Mouse (Mus musculus): ENCODE data around the gene Gm29666. TPM values are rescaled to one million over a fixed set of nuclear protein-coding genes. Genes with fewer than 3 reads are reported as not detected.

The Gm29666 gene
- polyA plus RNA-seq (2017; shearing (Covaris generic)) = under 1 TPM; 0.21 to 0.23 TPM

DNA sequence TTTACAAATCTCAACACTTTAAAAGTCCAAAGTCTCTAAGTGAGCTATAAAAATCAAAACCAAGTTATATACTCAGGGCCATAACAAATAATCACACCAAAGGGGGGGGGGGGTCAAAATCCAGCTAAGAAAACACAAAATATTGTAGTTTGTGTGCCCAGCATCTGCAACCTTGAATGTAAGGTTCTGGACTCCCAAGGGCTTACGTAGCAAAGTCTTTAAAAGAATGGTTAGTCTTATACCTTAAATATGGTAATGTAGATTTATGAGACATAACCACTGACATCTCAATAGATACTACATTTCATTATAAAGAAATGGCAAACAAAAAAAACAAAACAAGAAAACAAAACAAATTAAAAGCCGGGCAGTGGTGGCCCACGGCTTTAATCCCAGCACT lies at the start of gene Gm29666:
Gene Gm29666 (minus strand): TSS at position 101 of the 400 bp plus-strand sequence.

GRCm38 (mm10) chr15:84922884-84923507 lies 3.2 kb upstream of the Gm29666 start, which contains the start of gene Nup50:
Gene Nup50 (plus strand): TSS chr15:84923411.

Other genes starting within 250 kb of the Gm29666 start
- gene Arhgap8, start 200.0 kb downstream of the Gm29666 start, polyA plus RNA-seq (2017; shearing (Covaris generic)) = not detected
- gene Phf21b, start 64.0 kb downstream of the Gm29666 start, polyA plus RNA-seq (2017; shearing (Covaris generic)) = 1 to 10 TPM in 1 of 2 experiments, under 1 TPM in 1; 0.16 to 2.5 TPM
- 10 to 100 TPM; 45.3 to 58.9 TPM for gene Nup50, start 3.4 kb upstream of the Gm29666 start, polyA plus RNA-seq (2017; shearing (Covaris generic))
- gene 5031439G07Rik, start 68.5 kb upstream of the Gm29666 start, polyA plus RNA-seq (2017; shearing (Covaris generic)) = 10 to 100 TPM in 1 of 2 experiments, 1 to 10 TPM in 1; 7.6 to 13.1 TPM
- gene Upk3a, start 97.1 kb upstream of the Gm29666 start, polyA plus RNA-seq (2017; shearing (Covaris generic)) = not detected
- 10 to 100 TPM; 28.6 to 39.2 TPM for gene Fam118a, start 108.9 kb upstream of the Gm29666 start, polyA plus RNA-seq (2017; shearing (Covaris generic))
- under 1 TPM in 1 of 2 experiments, not detected in 1; 0.14 TPM for gene Smc1b, start 211.9 kb upstream of the Gm29666 start, polyA plus RNA-seq (2017; shearing (Covaris generic))
- gene Ribc2, start 212.0 kb upstream of the Gm29666 start, polyA plus RNA-seq (2017; shearing (Covaris generic)) = not detected

All from activated CD4-positive, CD25-positive, alpha-beta regulatory T cell (primary cell).